Mouse (Mus musculus): ENCODE data around the gene Nedd4. TPM values are rescaled to one million over a fixed set of nuclear protein-coding genes. Genes with fewer than 3 reads are reported as not detected.

Nedd4 gene
- 478 and 513 TPM in 2 replicates for polyA plus RNA-seq (2014; fragmentation: Nextera tagmentation; extraction: Ambion mirVana)

- Histone ChIP-seq H3K4me3 (replicated peaks; ENCODE audit: low read length) (peak within 1 kb of the TSS; percentile 91), H3K4me2 (replicated peaks) (peak within 1 kb of the TSS; percentile 84), H3K4me1 (replicated peaks; ENCODE audit: control insufficient read depth, insufficient read depth, low read length) (peaks cover 40% of the 10 kb centered on the region), H3K36me3 (replicated peaks; ENCODE audit: control insufficient read depth, insufficient read depth) (peaks cover 19% of the 10 kb centered on the region), H3K9me3 (ENCODE audit: control insufficient read depth, low read length) (no peaks in the 10 kb centered on the region), H3K27me3 (ENCODE audit: control insufficient read depth, insufficient read depth, low read length) (no peaks in the 10 kb centered on the region), H3K27ac (peak within 1 kb of the TSS; percentile 99), H3K9ac (peak within 1 kb of the TSS; percentile 99)
- peak; percentile 96 for DNase-seq (ENCODE audit: low spot score)
- under 1% methylated on average over 66 of the region's 83 CpGs for WGBS
- peak; percentile 90 for ATAC-seq (ENCODE audit: low FRiP score)
Measured at GRCm38 (mm10) chr9:72661895-72662661, at the start of gene Nedd4. Gene Nedd4 (plus strand): TSS chr9:72662346.

- H3K9ac ChIP-seq: no peak overlapping the region
- no peak overlapping the region for H3K4me3 ChIP-seq (replicated peaks; ENCODE audit: low read length)
- H3K9me3 ChIP-seq (ENCODE audit: control insufficient read depth, low read length): no peaks in the 10 kb centered on the region
- H3K4me2 ChIP-seq (replicated peaks): no peak overlapping the region
- H3K27ac ChIP-seq: peak overlapping the region; percentile 38; the same call in 1 of the 2 replicates
- peaks cover 58% of the 10 kb centered on the region for H3K36me3 ChIP-seq (replicated peaks; ENCODE audit: control insufficient read depth, insufficient read depth)
- no peaks in the 10 kb centered on the region for H3K27me3 ChIP-seq (ENCODE audit: control insufficient read depth, insufficient read depth, low read length)
- WGBS: 78% methylated on average over 2 of the region's 2 CpGs
- H3K4me1 ChIP-seq (replicated peaks; ENCODE audit: control insufficient read depth, insufficient read depth, low read length): no peaks in the 10 kb centered on the region
- ATAC-seq (ENCODE audit: low FRiP score) (no peak), DNase-seq (ENCODE audit: low spot score) (no peak)
Measured at GRCm38 (mm10) chr9:72613884-72614283, 48.3 kb upstream of the Nedd4 start.

- Histone ChIP-seq H3K27me3 (ENCODE audit: control insufficient read depth, insufficient read depth, low read length) (no peaks in the 10 kb centered on the region), H3K4me1 (replicated peaks; ENCODE audit: control insufficient read depth, insufficient read depth, low read length) (no peaks in the 10 kb centered on the region), H3K4me2 (replicated peaks) (no peak overlapping the region), H3K36me3 (replicated peaks; ENCODE audit: control insufficient read depth, insufficient read depth) (peaks cover 61% of the 10 kb centered on the region), H3K9ac (no peak overlapping the region), H3K27ac (0 out of 2 replicates have a peak overlapping the region, but pooled peaks have one; percentile 36), H3K4me3 (replicated peaks; ENCODE audit: low read length) (no peak overlapping the region), H3K9me3 (ENCODE audit: control insufficient read depth, low read length) (no peaks in the 10 kb centered on the region)
- 70% methylated on average over 6 of the region's 6 CpGs for WGBS
- DNase-seq (ENCODE audit: low spot score): peak; percentile 52
- no peak for ATAC-seq (ENCODE audit: low FRiP score)
Measured at GRCm38 (mm10) chr9:72614786-72615480, 47.2 kb upstream of the Nedd4 start.

GRCm38 (mm10) chr9:72618037-72618436, 44.1 kb upstream of the Nedd4 start:
- 84% methylated on average over 3 of the region's 3 CpGs for WGBS
- no peaks in the 10 kb centered on the region for H3K4me1 ChIP-seq (replicated peaks; ENCODE audit: control insufficient read depth, insufficient read depth, low read length)
- no peaks in the 10 kb centered on the region for H3K9me3 ChIP-seq (ENCODE audit: control insufficient read depth, low read length)
- ATAC-seq (ENCODE audit: low FRiP score): no peak
- H3K9ac ChIP-seq: no peak overlapping the region
- H3K4me3 ChIP-seq (replicated peaks; ENCODE audit: low read length): no peak overlapping the region
- H3K27me3 ChIP-seq (ENCODE audit: control insufficient read depth, insufficient read depth, low read length): no peaks in the 10 kb centered on the region
- H3K36me3 ChIP-seq (replicated peaks; ENCODE audit: control insufficient read depth, insufficient read depth): peaks cover 48% of the 10 kb centered on the region
- DNase-seq (ENCODE audit: low spot score): no peak
- no peak overlapping the region for H3K27ac ChIP-seq
- no peak overlapping the region for H3K4me2 ChIP-seq (replicated peaks)

GRCm38 (mm10) chr9:72623605-72624004, 38.5 kb upstream of the Nedd4 start:
- no peak for ATAC-seq (ENCODE audit: low FRiP score)
- H3K4me3 ChIP-seq (replicated peaks; ENCODE audit: low read length): no peak overlapping the region

GRCm38 (mm10) chr9:72627598-72627997, 34.5 kb upstream of the Nedd4 start:
- Histone ChIP-seq H3K4me3 (replicated peaks; ENCODE audit: low read length) (no peak overlapping the region), H3K4me1 (replicated peaks; ENCODE audit: control insufficient read depth, insufficient read depth, low read length) (peaks cover 10% of the 10 kb centered on the region; the same call in 1 of the 2 replicates), H3K9ac (no peak overlapping the region), H3K27ac (no peak overlapping the region), H3K4me2 (replicated peaks) (no peak overlapping the region), H3K9me3 (ENCODE audit: control insufficient read depth, low read length) (no peaks in the 10 kb centered on the region), H3K36me3 (replicated peaks; ENCODE audit: control insufficient read depth, insufficient read depth) (peaks cover 14% of the 10 kb centered on the region; the same call in 1 of the 2 replicates), H3K27me3 (ENCODE audit: control insufficient read depth, insufficient read depth, low read length) (no peaks in the 10 kb centered on the region)
- no peak for ATAC-seq (ENCODE audit: low FRiP score)
- 35% methylated on average over 1 of the region's 1 CpGs for WGBS
- DNase-seq (ENCODE audit: low spot score): no peak

More at GRCm38 (mm10) chr9:72623605-72624004, 38.5 kb upstream of the Nedd4 start:
- DNase-seq (ENCODE audit: low spot score): no peak
- Histone ChIP-seq H3K36me3 (replicated peaks; ENCODE audit: control insufficient read depth, insufficient read depth) (peaks cover 28% of the 10 kb centered on the region), H3K9me3 (ENCODE audit: control insufficient read depth, low read length) (no peaks in the 10 kb centered on the region), H3K27ac (no peak overlapping the region), H3K4me2 (replicated peaks) (no peak overlapping the region), H3K9ac (no peak overlapping the region), H3K27me3 (ENCODE audit: control insufficient read depth, insufficient read depth, low read length) (no peaks in the 10 kb centered on the region), H3K4me1 (replicated peaks; ENCODE audit: control insufficient read depth, insufficient read depth, low read length) (peaks cover 6% of the 10 kb centered on the region; the same call in 1 of the 2 replicates)
- WGBS: 90% methylated on average over 1 of the region's 1 CpGs

GRCm38 (mm10) chr9:72628591-72628990, 33.6 kb upstream of the Nedd4 start:
- Histone ChIP-seq H3K4me3 (replicated peaks; ENCODE audit: low read length) (no peak overlapping the region), H3K4me2 (replicated peaks) (no peak overlapping the region), H3K27me3 (ENCODE audit: control insufficient read depth, insufficient read depth, low read length) (no peaks in the 10 kb centered on the region), H3K36me3 (replicated peaks; ENCODE audit: control insufficient read depth, insufficient read depth) (peaks cover 8% of the 10 kb centered on the region; the same call in 1 of the 2 replicates), H3K4me1 (replicated peaks; ENCODE audit: control insufficient read depth, insufficient read depth, low read length) (peaks cover 10% of the 10 kb centered on the region; the same call in 1 of the 2 replicates), H3K9me3 (ENCODE audit: control insufficient read depth, low read length) (no peaks in the 10 kb centered on the region), H3K9ac (no peak overlapping the region), H3K27ac (0 out of 2 replicates have a peak overlapping the region, but pooled peaks have one; percentile 39)
- DNase-seq (ENCODE audit: low spot score) (peak; percentile 61), ATAC-seq (ENCODE audit: low FRiP score) (no peak)
- 22% methylated on average over 2 of the region's 2 CpGs for WGBS

- Histone ChIP-seq H3K4me3 (replicated peaks; ENCODE audit: low read length) (no peak overlapping the region), H3K36me3 (replicated peaks; ENCODE audit: control insufficient read depth, insufficient read depth) (no peaks in the 10 kb centered on the region), H3K9me3 (ENCODE audit: control insufficient read depth, low read length) (no peaks in the 10 kb centered on the region), H3K4me2 (replicated peaks) (no peak overlapping the region), H3K4me1 (replicated peaks; ENCODE audit: control insufficient read depth, insufficient read depth, low read length) (peaks cover 10% of the 10 kb centered on the region; the same call in 1 of the 2 replicates), H3K9ac (no peak overlapping the region), H3K27ac (no peak overlapping the region), H3K27me3 (ENCODE audit: control insufficient read depth, insufficient read depth, low read length) (no peaks in the 10 kb centered on the region)
- WGBS: 68% methylated on average over 1 of the region's 1 CpGs
- no peak for ATAC-seq (ENCODE audit: low FRiP score)
- DNase-seq (ENCODE audit: low spot score): no peak
Measured at GRCm38 (mm10) chr9:72632198-72632597, 29.9 kb upstream of the Nedd4 start.

GRCm38 (mm10) chr9:72635134-72635533, 27.0 kb upstream of the Nedd4 start:
- no peak overlapping the region for H3K9ac ChIP-seq
- no peaks in the 10 kb centered on the region for H3K27me3 ChIP-seq (ENCODE audit: control insufficient read depth, insufficient read depth, low read length)
- ATAC-seq (ENCODE audit: low FRiP score) (0 out of 2 replicates have a peak, but pooled peaks have one; percentile 19), DNase-seq (ENCODE audit: low spot score) (peak; percentile 78)
- no peak overlapping the region for H3K27ac ChIP-seq
- no peaks in the 10 kb centered on the region for H3K9me3 ChIP-seq (ENCODE audit: control insufficient read depth, low read length)
- H3K4me3 ChIP-seq (replicated peaks; ENCODE audit: low read length): no peak overlapping the region
- H3K36me3 ChIP-seq (replicated peaks; ENCODE audit: control insufficient read depth, insufficient read depth): no peaks in the 10 kb centered on the region
- H3K4me2 ChIP-seq (replicated peaks): no peak overlapping the region
- peaks cover 13% of the 10 kb centered on the region for H3K4me1 ChIP-seq (replicated peaks; ENCODE audit: control insufficient read depth, insufficient read depth, low read length)
